Comparison of ENCODE assay signal across 10 mouse cellular contexts in the genomic region with DNA sequence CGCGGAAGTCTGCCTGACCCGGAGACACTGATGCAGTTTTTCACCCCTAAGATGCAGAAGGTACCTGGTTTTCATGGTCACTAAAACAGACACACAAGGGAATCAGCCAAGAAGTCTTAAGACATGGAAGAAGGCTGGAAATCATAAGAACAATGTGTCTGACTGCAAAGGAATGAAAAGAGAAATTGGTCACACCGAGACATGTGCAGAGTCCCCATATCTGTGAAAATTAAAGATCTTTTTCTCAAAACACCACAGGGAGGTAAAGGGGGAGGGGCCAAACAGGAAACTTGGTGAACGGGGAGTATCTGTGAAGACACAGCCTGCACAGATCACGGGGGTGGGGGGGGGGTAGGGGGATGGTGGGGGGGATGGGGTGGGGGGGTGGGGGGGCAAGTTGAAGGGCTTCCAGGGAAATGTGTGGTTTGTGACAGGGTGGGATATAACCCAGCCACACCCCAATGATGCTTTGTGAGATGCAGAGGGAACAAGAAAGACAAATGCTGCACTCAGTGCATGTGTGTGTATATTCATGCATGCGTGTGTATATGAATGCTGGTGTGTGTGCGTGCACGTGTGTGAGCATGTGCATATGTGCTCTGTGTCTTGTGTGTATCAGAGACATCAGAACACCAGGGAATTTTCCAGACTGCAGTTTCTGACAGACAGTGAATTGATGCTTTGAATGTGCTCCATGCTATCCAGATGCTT. TPM values are rescaled to one million over a fixed set of nuclear protein-coding genes. Genes with fewer than 3 reads are reported as not detected.
DNase-seq lines count a peak whose midpoint lies in the region; ATAC-seq and TF ChIP-seq lines count a peak whose summit lies in the region.
"Had no signal": no experiment of that assay in that cellular context is flagged by ENCODE, and none has a peak within 500 bp of the region (broad histone marks: within the 10 kb centered on the region; RNA-seq: fewer than 3 reads in every experiment).

No protein-coding gene starts in this region.

- peak overlapping the region; percentile 52; the same call in 1 of the 2 replicates for H3K27ac ChIP-seq in cerebellum, adult 2 months (ENCODE audit: insufficient read depth, low read length)
- peak overlapping the region; percentile 71; the same call in 1 of the 2 replicates for H3K27ac ChIP-seq in cortical plate, adult 2 months (ENCODE audit: insufficient read depth, low read length)
- peak overlapping the region; percentile 88 for H3K27ac ChIP-seq in hindbrain, embryonic 14.5 days
- 0 out of 2 replicates have a peak overlapping the region, but pooled peaks have one; percentile 68 for H3K27ac ChIP-seq in neural tube, embryonic 12.5 days
- H3K27ac ChIP-seq: heart, embryonic 15.5 days had no signal

- peaks cover 33% of the 10 kb centered on the region for H3K4me1 ChIP-seq in cerebellum, adult 2 months (ENCODE audit: control insufficient read depth, insufficient read depth, low read length)
- no peaks in the 10 kb centered on the region; the same call in 1 of the 2 replicates for H3K4me1 ChIP-seq in cortical plate, adult 2 months (ENCODE audit: control insufficient read depth, insufficient read depth, low read length)
- H3K4me1 ChIP-seq in hindbrain, embryonic 14.5 days (replicated peaks; ENCODE audit: control insufficient read depth, insufficient read depth, low read length) = peaks cover 16% of the 10 kb centered on the region
- H3K4me1 ChIP-seq in neural tube, embryonic 12.5 days = peaks cover 12% of the 10 kb centered on the region

- peak; percentile 28 for ATAC-seq in hindbrain, embryonic 14.5 days (ENCODE audit: low FRiP score)
- ATAC-seq in neural tube, embryonic 12.5 days (ENCODE audit: low FRiP score, low read depth) = no peak; the same call in 1 of the 2 replicates
- ATAC-seq in erythroblast, adult 5-6 weeks (replicated peaks; ENCODE audit: low FRiP score, poor library complexity, severe bottlenecking) = no peak

- no peak for TF ChIP-seq CTCF in cerebellum, adult 2 months (IDR thresholded peaks at IDR 0.05; ENCODE audit: borderline replicate concordance, insufficient read depth, low read depth, low read length)
- no peak for TF ChIP-seq CTCF in cortical plate, adult 2 months (IDR thresholded peaks at IDR 0.05; ENCODE audit: extremely low read depth, insufficient read depth, low read length)

- no peak for TF ChIP-seq POLR2A in cerebellum, adult 2 months (IDR thresholded peaks at IDR 0.05; ENCODE audit: borderline replicate concordance, insufficient read depth, low read length)
- TF ChIP-seq POLR2A in cortical plate, adult 2 months (IDR thresholded peaks at IDR 0.05; ENCODE audit: extremely low read depth, insufficient read depth, low read length) = no peak

- intact Hi-C loops in heart, postnatal 14 days (cut with DNase I) = no loop called here

- WGBS in cerebellum, adult 2 months = 79% methylated on average over 9 of the region's 9 CpGs
- WGBS in hindbrain, embryonic 14.5 days = 71% methylated on average over 9 of the region's 9 CpGs
- 68% methylated on average over 9 of the region's 9 CpGs for WGBS in neural tube, embryonic 12.5 days

- H3K27me3 ChIP-seq in cerebellum, adult 2 months (ENCODE audit: control insufficient read depth, insufficient read depth, low read length) = no peaks in the 10 kb centered on the region
- H3K27me3 ChIP-seq in hindbrain, embryonic 14.5 days (ENCODE audit: control insufficient read depth, insufficient read depth, low read length) = no peaks in the 10 kb centered on the region
- no peaks in the 10 kb centered on the region for H3K27me3 ChIP-seq in neural tube, embryonic 12.5 days (replicated peaks)
- H3K27me3 ChIP-seq: heart, embryonic 15.5 days had no signal

- H3K36me3 ChIP-seq in hindbrain, embryonic 14.5 days (replicated peaks; ENCODE audit: control insufficient read depth, insufficient read depth) = no peaks in the 10 kb centered on the region
- H3K36me3 ChIP-seq in neural tube, embryonic 12.5 days = no peaks in the 10 kb centered on the region
- H3K36me3 ChIP-seq: heart, embryonic 15.5 days had no signal

- no peak overlapping the region for H3K4me3 ChIP-seq in cerebellum, adult 2 months (replicated peaks; ENCODE audit: insufficient read depth, low read depth, low read length)
- no peak overlapping the region for H3K4me3 ChIP-seq in cortical plate, adult 2 months (ENCODE audit: insufficient read depth, low read length)
- H3K4me3 ChIP-seq in hindbrain, embryonic 14.5 days (replicated peaks; ENCODE audit: low read length) = no peak overlapping the region
- H3K4me3 ChIP-seq in neural tube, embryonic 12.5 days = no peak overlapping the region
- H3K4me3 ChIP-seq: heart, embryonic 15.5 days had no signal

- no peak for DNase-seq in cerebellum, adult 2 months
- no peak for DNase-seq in cerebellum, adult 8-10 months
- no peak for DNase-seq in hindbrain, embryonic 14.5 days (ENCODE audit: low spot score)
- no peak for DNase-seq in urinary bladder, adult 18-20 months (ENCODE audit: low spot score in 2 of 2)
- no peak for DNase-seq in heart, postnatal 14 days
- DNase-seq: lung, postnatal 14 days had no signal

- no peaks in the 10 kb centered on the region for H3K9me3 ChIP-seq in hindbrain, embryonic 14.5 days (ENCODE audit: control insufficient read depth, low read length)
- H3K9me3 ChIP-seq in neural tube, embryonic 12.5 days = no peaks in the 10 kb centered on the region
- H3K9me3 ChIP-seq: heart, embryonic 15.5 days had no signal

- peak overlapping the region; percentile 28 for H3K4me2 ChIP-seq in hindbrain, embryonic 14.5 days (replicated peaks)
- H3K4me2 ChIP-seq in neural tube, embryonic 12.5 days (replicated peaks) = 0 out of 2 replicates have a peak overlapping the region, but pooled peaks have one; percentile 22
- H3K4me2 ChIP-seq: heart, embryonic 15.5 days had no signal

- no peak overlapping the region; the same call in 1 of the 2 replicates for H3K9ac ChIP-seq in hindbrain, embryonic 14.5 days
- no peak overlapping the region for H3K9ac ChIP-seq in neural tube, embryonic 12.5 days

RNA-seq across cellular contexts. Expression of a gene that starts 47.1 kb away (rescaled TPM):
- polyA plus RNA-seq in cerebellum, adult 2 months (2012; rRNA removed) = 60.8 and 68.9 TPM in 2 replicates
- 59.6 and 64.2 TPM in 2 replicates for polyA plus RNA-seq in cortical plate, adult 2 months (2012; rRNA removed)
- 25.2 and 25.4 TPM in 2 replicates for polyA plus RNA-seq in hindbrain, embryonic 14.5 days (2014; fragmentation: Nextera tagmentation; extraction: Ambion mirVana)
- 34.0 and 34.5 TPM in 2 replicates for polyA plus RNA-seq in neural tube, embryonic 12.5 days (2016; fragmentation: Nextera tagmentation; extraction: Ambion mirVana)
- total RNA-seq in erythroblast, adult 5-6 weeks (2015; ENCODE audit: low replicate concordance) = 29.4 and 32.6 TPM in 2 replicates
- 16.7 and 36.9 TPM in 2 replicates for total RNA-seq in erythroblast, adult 5-6 weeks (2017; ENCODE audit: low replicate concordance)
- 10 to 100 TPM; 93.5 to 97.3 TPM for total RNA-seq in heart, postnatal 14 days (2021)
